Mouse (Mus musculus) cerebellum, adult 11-12 months (tissue): ENCODE results near the gene Cd79a.

Experiments used
- DNase-seq: peaks from one replicate; pipeline ENCODE4 v3.0.0; 2022

Cd79a gene

DNA sequence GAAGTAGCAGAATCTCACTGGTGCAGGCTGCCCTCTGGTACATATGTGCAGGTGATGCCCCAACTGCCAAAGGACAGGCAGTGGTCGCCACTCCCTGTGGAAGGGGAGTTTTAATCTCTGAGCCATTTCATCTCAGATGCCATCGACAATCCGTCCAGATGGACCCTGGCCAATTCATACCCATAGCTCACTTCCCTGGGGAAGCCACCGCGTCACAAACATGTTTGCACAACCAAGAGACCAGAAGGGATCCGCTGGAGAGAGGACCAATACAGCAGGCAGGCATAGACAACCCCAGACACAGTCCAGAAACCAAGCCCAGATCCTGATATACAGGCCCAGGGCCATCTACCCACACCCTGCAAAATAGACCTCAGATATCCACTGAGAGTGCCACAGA lies 33.3 kb downstream of the Cd79a start:
- DNase-seq: no peak

DNA sequence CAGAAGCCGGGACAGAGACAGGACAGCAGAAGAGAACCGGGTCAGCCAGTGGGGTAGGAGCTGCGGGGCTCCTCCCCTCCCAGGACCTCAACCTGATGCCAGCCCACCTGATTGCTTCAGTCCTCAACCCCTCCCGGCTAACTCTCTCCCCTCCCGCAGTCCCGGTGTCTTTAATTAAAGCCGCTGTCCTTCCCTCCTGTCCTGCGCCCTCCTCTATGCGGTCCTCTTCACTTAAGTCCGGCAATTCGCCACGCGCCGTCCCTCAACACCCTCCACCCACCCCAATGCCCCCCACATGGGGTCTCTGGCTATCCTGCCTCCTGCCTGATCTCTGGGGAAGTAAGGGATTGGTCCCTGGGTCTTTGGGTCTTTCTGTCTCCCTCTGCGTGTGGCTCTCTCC lies 34.5 kb downstream of the Cd79a start:
- DNase-seq: no peak

DNA sequence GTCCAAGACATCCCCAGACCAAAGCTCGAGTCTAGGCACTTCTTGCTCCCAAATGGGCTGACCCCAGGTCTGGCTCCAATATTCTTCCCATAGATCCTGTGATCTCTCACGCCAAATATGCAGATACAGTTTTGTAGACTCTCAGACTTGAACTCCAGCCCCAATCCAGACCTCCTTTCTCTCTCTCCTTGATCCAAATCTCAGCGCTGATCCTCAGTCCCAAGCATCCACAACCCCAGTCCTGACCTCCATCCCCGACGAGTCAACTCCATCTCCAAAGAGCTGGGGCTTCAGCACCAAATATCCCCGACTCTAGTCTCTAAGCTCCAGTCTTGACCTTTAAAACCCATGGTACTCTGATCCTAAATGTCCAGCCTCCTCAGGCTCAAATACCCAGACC lies 46.5 kb downstream of the Cd79a start:
- DNase-seq: no peak

DNA sequence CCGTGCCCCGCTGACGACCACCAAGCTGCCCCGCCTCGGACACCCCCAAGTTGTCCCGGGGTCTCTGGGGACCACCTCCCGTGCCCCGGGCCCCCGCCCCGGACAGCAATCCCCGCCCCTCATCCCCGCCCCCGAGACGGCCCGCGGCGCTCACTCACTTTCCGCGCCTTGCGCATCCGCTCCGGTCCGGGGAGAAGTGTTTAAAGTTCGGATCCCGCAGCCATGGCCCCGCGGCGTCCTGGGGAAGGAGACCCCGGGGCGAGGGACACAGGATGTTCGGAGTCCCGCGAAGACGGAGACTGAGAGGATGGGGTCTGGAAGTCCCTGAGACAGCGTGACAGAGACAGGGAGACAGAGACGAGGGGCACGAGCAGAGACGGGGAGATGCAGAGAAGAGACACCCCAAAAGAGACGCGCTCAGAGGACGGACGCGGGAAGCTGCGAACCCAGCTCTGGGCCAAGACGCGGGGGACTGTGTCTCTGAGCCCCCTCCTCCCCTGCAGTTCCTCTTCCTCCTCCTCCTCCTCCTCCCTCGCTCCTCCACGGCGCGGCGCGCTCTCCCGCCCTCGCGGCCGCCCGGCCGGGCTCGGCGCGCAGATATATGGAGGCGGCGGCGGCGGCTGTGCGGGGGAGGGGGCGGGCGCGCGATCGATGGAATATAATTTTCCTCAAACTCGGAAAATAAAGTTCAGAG lies 47.2 kb downstream of the Cd79a start, which contains the start of gene Gm4881:
TSS of gene Gm4881 (minus strand) at position 238 of the 694 bp plus-strand sequence.
- DNase-seq: no peak

DNA sequence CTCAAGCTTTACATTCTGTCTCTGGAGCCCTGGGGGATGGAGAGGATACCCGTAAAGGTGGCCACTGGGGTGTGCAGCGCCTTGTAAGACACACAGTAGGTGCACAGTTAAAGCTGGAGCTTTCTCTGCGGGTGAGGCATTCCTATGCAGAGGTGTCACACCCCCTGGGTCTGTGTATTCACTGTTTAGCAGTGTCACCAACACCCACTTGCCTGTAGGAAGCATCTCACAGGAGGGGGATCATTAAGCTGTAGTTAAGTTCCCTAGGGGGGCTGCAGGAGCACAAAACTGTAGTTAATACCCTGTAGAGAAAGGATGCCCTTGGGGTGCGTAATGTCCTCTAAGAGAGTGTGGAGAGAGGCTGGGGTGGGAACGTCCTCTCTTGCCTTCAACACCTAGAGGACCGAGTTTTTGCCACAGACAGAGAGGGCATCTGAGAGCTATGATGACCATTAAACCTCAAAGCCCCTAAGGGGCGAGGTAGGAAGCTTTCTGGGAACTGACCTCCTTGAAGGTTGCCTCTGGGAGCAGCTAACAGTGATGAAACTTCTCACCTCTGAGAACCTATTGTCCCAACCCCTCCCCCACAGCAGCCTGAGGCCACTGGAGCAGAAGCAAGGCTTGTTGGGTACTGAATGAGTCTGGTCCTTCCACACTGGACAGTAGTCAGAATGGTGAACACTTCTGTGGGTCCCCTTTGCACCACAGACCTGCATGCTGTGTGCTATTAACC lies 50.3 kb downstream of the Cd79a start:
- DNase-seq: no peak

DNA sequence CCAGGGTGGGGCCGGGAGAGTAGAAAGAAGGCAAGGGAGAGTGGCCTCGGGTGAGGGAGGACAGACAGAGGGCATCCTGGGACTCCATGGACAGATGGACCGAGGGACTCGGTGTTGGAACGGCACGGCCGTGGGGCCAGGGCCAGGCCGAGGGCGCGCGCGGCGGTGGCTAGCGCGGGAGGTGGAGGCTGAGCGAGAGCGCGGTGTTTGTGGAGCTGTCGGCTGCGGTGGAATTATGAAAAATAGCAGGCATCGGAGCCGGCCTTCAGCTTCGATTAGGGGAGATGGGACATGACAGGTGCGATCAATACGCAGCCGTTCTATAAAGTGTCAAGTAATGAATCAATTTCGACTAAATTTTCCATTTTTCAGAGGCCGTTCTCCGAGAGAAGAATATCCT lies 51.6 kb downstream of the Cd79a start:
- no peak for DNase-seq

DNA sequence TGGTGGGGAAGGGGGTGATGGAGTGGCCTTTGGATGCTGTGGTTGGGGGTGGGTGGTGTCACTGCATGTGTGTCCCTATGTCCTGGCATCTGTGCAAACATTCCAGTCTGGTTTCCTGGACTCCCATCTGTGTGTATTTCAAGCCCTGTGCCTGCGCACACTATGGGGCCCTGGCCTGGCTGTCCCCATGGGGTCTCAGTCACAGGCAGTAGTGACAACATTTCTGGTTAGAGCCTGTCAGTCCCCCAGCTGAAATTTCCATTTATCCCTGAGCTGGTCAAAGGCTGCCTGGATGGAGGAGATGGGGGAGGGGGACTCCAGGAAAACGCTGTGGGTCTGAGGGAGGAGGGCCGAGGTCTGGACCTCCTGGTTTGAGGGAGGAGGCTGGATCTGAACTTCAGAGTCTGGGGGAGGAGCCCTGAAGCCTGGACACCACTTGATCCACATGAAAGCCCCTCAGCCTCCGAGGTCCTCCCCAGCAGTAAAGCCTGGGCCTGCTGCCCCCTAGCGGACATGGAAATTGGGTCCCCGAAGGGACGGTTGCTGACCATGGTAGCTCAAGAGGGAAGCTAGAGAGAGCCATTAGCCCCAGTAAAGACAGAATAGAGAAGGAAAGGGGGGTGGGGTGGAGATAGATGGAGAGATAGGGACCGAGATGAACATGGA lies 52.9 kb downstream of the Cd79a start:
- DNase-seq: peak; percentile 44
